Mouse (Mus musculus) myocyte (in vitro differentiated cells): ENCODE results near the gene Gm37240.

Experiments
- POLR2A ChIP-seq: IDR thresholded peaks from one replicate; pipeline ENCODE4 v1.6.1; 2011; ENCODE audit warnings: low read depth, mild to moderate bottlenecking, control low read depth, moderate library complexity; ENCODE audit not compliant: insufficient read length
- REST ChIP-seq: IDR thresholded peaks from one replicate; pipeline ENCODE4 v1.6.1; 2011; ENCODE audit warnings: mild to moderate bottlenecking, control low read depth, moderate library complexity; ENCODE audit not compliant: insufficient read depth, insufficient read length
- USF1 ChIP-seq: IDR thresholded peaks from one replicate; pipeline ENCODE4 v1.6.1; 2011; ENCODE audit warnings: low read depth, mild to moderate bottlenecking, control low read depth, moderate library complexity

DNA sequence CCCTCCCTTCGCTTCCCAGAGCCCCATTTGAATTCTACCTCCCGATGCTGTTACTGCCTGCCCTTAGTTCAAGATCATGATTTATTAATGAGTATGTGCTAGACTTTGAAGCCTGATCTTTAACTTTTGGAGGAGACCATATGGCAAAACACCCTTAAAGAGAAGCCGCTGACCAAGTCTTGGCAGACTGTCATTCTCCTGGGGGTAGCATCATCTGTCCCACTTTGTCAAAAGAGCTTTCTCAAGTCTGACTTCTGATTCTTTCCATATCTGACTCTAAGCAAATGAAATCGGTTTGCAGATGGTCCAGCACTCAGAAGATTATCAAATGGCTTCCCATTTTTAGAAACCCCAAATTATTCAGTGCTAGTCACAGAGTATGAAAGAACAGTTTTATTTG, 97.6 kb downstream of the Gm37240 start:
- TF ChIP-seq POLR2A (no peak), REST (no peak), USF1 (no peak)
